Mouse (Mus musculus) left cerebral cortex, postnatal 25 days (tissue): ENCODE measurements around the gene Gm20721. TPM values are rescaled to one million over a fixed set of nuclear protein-coding genes. Genes with fewer than 3 reads are reported as not detected.
"Not testable (repeated sequence)": the region's sequence is repeated elsewhere in the genome, so short reads cannot be mapped to it uniquely, and the experiment has no call there.

Source experiments
- DNase-seq, 2 experiments: peaks; one replicate each; pipeline ENCODE4 v3.0.0; 2022; ENCODE audit warnings: low spot score in 2 of 2, mixed read lengths in 1 of 2
- intact Hi-C: fragments of 180-260 bp; cut with DNase I; formaldehyde crosslinking; loops from one replicate; pipeline ENCODE4 v1.15.1; 2025
- total RNA-seq, 2 experiments: library from RNA; stranded (reverse); gene quantifications; 2 replicates each; pipeline ENCODE4 v1.2.3; 2021

Gene Gm20721
- total RNA-seq: 1 to 10 TPM; 2.2 to 3.0 TPM

DNA sequence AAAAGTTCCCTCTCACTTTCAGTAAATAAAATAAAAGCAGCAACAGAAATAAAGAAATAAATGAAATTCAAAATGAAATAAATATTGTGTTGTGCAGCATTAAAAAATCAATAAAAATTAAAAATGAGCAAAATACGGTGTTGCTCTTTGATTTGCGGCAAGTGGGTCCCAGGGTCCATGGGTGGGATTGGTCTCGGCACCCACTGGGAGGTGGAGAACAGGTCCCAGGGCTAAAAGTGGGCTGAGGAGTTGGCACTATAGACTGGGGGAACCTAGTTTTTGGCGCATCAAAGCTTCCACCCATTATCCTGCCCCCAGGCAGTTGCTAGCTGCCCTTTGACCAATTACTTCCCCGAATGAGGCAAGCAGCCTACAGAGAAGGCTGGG lies at the start of gene Gm20721:
TSS of gene Gm20721 (minus strand) at position 101 of the 387 bp plus-strand sequence.
- intact Hi-C loops: no loop called here
- DNase-seq: no peak

DNA sequence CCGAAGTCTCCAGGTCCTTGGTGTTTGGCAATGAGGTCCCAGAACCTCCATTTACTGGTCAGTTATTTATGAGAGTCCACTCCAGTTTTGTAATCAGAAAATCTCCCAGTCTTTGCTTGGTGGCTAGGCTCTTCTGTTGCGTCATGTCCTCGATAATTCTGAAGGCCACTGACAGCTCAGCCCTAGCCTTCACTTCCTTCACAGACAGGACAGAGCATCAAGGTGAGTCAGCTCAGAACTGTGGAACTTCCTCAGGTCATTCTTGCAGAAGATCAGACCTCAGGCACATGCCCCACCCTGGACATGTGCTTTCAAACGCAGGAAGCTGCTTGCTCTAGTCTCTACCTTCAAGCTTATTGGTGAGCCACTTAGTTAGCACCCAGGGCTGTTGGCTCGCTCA lies 46.9 kb upstream of the Gm20721 start:
- intact Hi-C loops: no loop called here
- no peak for DNase-seq

DNA sequence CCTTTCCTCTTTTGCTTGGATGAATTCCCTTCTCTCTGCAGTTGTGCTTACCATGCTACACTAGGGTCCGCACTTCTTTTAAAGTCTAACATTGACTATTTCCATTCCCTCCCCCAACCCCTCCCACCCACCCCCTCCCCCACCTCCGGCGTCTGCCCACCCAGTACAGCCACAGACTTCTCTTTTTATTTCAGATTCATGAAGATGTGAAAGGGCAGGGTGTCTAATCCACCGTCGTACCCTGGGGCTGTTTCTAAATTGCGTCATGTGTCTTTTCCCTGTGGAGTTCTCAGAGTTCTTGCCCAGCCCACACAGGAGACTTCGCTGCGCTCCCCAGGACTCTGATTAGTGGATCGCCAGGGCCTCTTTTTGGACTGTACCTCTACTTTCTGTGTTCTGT lies 46.0 kb upstream of the Gm20721 start:
- DNase-seq: no peak
- intact Hi-C loops: no loop called here

DNA sequence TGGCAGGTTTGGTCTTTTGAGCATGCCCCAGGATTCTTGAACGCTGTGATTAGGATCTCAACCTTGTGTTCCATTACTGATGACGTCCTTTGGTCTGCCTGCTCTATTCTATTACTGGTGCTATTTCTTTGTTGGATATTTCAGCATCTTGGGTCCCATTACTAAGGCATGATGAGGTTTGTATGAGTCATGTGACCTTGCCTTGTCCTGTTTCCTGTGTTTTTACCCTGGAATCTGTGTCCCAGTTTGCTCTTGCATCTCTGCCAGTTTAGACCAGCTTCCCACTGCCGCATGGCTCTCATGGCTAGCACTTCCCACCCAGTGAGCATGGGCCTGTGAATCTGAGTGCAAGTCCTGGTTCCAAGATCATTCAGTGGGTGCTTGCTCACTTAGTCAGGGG lies 45.4 kb upstream of the Gm20721 start:
- intact Hi-C loops: no loop called here
- DNase-seq: no peak

DNA sequence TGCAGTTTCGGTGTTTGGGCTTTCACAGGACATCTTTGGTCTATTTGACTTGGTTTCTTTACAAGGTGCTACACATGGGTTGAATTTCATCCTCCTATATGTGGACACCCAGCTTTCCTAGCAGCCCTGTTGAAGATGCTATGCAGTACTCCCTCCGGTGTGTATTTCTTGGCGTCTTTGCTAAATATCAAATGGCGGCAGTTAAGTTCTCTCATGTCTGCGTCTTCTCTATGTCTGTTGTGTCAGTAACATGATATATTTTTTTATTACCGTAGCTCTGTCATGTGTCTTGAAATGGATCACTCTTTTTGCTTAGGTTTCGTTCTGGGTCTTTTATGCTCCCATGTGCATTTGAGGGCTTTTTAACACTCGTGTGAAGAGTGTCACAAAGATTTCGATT lies 34.5 kb upstream of the Gm20721 start:
- no peak for DNase-seq
- intact Hi-C loops: no loop called here

DNA sequence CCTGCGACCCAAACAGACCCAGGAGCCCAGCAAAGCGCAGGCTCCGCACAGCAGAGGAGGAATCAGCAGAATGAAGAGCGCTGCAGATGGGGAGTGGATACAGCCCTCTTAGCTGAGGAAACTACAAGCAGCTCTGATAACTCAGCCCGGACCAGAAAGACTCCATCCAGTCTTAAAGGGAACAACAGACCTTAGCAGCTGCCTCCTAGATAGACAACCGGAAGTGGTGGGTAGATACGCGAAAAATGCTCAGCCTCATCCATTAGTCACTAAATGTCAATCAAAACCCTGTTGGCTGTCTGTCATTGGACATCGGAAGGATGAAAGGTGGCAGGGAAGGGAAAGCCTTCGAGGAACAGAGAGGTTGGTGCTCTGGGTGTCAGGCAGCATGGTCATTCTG lies 20.1 kb upstream of the Gm20721 start:
- intact Hi-C loops: no loop called here
- no peak for DNase-seq

GRCm38 (mm10) chr2:174359656-174360055 lies 13.1 kb upstream of the Gm20721 start:
- intact Hi-C loops: no loop called here

DNA sequence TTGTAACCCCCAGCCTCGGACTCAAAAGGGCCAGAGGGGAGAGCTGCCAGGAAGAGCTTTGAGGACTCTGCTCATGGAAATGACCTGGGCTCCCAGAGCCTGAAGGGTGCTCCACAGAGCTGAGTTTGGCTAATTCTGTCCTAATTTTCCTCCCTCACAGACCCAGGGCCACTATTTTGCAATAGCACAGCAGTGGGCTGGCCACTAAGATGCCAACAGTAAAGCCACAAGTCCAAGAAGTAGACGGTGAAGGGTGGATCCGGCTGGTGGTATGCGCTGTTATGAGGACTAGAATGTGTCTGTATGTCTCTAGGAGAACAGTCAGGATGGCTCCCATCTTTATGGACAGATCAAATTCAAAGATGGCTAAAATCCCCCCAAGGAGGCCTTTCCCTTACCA lies 12.0 kb upstream of the Gm20721 start:
- intact Hi-C loops: no loop called here
- no peak for DNase-seq

More at GRCm38 (mm10) chr2:174359656-174360055, 13.1 kb upstream of the Gm20721 start:
- no peak for DNase-seq

DNA sequence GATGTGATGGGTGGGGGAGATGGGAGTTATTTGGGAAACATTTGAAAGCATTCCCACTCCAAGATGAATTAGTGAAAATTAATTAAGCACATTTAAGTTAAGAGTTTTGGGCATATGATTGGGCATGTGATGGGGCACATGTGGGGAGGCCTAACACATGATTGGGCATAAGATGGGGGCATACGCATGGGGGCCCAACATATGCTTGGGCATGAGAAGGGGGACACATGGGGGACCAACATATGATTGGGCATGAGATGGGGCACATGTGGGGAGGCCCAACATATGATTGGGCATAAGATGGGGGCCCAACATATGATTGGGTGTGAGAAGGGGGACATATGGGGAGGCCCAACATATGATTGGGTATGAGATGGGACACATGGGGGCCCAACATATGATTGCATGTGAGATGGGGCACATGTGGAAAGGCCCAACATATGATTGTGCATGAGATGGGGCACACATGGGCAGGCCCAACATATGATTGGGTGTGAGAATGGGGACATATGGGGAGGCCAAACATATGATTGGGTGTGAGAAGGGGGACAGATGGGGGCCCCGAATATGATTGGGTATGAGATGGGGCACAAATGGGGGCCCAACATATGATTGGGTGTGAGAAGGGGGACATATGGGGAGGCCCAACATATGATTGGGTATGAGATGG lies 622 bp upstream of the Gm20721 start:
- DNase-seq, intact Hi-C loops: not testable (repeated sequence)

- no peak for DNase-seq
- intact Hi-C loops: no loop called here
These were observed 1.5 kb downstream of the Gm20721 start for GRCm38 (mm10) chr2:174344996-174345395.

- DNase-seq: peak; percentile 83 to 90
- intact Hi-C loops: no loop called here
These were observed 2.4 kb downstream of the Gm20721 start for GRCm38 (mm10) chr2:174344003-174344655.

DNA sequence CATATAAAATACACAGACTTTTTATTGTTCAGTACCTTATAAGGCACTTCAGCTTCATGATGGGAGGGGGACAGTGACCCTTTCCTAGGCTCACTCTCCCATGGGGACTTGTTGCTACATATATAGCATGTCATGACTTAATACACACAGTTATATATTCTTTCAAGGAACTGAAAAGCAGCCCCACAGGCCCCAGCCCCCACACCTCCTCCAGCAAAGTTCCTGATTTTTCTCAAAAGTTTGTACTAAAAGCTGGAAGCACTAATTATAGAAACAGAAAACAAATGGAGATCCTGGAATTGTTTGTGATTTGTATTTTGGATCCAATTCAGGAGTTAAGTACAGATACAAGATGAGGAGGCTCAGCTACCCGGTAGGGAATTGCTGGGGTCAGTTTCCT lies 2.9 kb downstream of the Gm20721 start:
- intact Hi-C loops: no loop called here
- DNase-seq: no peak

- no peak for DNase-seq
- intact Hi-C loops: no loop called here
These were observed 3.6 kb downstream of the Gm20721 start for GRCm38 (mm10) chr2:174342793-174343400.

GRCm38 (mm10) chr2:174340893-174341580 lies 5.5 kb downstream of the Gm20721 start:
- intact Hi-C loops: no loop called here
- no peak for DNase-seq

GRCm38 (mm10) chr2:174340229-174340892 lies 6.2 kb downstream of the Gm20721 start:
- intact Hi-C loops: no loop called here
- no peak for DNase-seq

DNA sequence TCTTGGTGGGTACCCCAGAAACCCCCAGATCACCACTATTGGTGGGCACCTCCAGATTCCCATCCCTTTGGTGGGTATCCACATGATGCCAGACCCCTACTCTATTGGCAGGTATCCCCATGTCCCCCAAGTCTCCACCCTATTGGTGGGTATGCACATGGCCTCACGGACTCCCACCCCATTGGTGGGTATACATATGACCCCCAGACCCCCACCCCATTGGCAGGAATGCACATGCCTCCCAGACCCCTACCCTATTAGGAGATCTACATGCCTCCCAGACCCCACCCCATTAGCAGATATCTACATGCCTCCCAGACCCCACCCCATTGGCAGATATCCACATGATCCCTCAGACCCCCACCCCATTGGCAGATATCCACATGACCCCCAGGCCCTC lies 6.8 kb downstream of the Gm20721 start:
- DNase-seq: no peak
- intact Hi-C loops: loop anchor here (5.0 kb wide), 1 partner anchor 78 kb away; the partner anchor contains the start of gene Nelfcd

- intact Hi-C loops: loop anchor here (5.0 kb wide), 1 partner anchor 80 kb away; the partner anchor contains the start of gene Nelfcd
These were observed 9.2 kb downstream of the Gm20721 start for GRCm38 (mm10) chr2:174337275-174337674.

DNA sequence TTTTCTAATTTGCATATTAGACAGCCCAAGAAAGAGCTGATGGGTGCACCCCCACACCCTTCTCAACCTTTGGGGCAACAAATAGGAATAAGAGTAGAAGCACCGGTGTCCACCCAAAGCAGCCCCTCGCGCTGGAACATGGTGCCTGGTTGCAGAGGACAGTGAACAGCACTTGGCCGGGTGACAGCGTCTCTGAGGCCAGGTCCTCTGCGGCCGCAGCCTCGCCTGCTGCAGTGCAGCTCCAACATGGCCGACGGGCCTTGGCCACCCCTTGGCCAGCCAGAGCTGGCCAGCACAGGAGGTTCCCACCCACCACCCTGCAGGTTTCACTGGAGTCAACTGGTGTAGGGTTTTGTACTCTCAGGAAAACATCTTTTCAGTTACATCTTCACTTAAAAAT lies 12.1 kb downstream of the Gm20721 start:
- intact Hi-C loops: loop anchor here (5.0 kb wide), 1 partner anchor 128 kb away; the partner anchor contains the start of gene Atp5e

More at GRCm38 (mm10) chr2:174337275-174337674, 9.2 kb downstream of the Gm20721 start:
- DNase-seq: no peak

DNA sequence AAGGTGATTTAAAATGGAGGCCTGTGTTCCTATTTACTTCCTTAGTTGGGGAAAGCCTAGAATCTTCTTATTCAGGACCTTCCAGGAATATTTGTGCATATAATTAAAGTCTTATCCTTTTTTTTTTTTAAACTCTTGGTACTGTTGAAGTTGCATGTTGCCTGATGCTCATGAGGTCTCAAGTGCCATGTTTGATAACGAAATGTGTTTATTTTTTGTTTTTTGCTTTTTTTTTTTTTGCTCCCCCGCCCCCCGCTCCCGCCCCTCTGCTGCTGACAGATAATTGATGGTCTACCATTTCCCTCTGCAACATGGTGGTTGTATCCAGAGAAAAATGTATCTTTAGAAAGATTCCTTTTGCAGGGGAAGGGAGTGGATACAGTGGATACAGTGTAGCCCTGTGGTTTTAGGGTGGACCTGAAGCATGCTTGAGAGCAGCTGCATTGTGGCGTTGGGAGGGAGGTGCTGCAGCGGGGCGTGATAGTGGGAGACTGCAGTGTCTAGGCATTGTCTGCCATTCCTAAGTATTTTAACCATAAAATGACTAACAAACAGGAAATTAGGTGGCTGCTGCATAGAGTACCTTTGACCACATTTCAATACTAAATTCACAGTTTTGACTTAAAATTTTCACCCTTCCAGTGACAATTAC lies 13.1 kb downstream of the Gm20721 start:
- intact Hi-C loops: loop anchor here (5.0 kb wide), 1 partner anchor 129 kb away; the partner anchor contains the start of gene Atp5e
- no peak for DNase-seq

More for the DNA sequence above, 12.1 kb downstream of the Gm20721 start:
- DNase-seq: no peak
